Mouse (Mus musculus) small intestine, adult 2 months (tissue): Measurements from ENCODE around the gene Bfsp2. TPM values are rescaled to one million over a fixed set of nuclear protein-coding genes. Genes with fewer than 3 reads are reported as not detected.

ENCODE experiments used
- H3K27ac ChIP-seq: fragments of 200-500 bp; 2 replicates; pipeline ENCODE4 v1.5.1; 2012; ENCODE audit warnings: low read depth, low read length, control low read depth, inconsistent platforms; ENCODE audit not compliant: insufficient read depth
- H3K27me3 ChIP-seq: fragments of 200-500 bp; 2 replicates; pipeline ENCODE4 v1.6.1; 2012; ENCODE audit warnings: mild to moderate bottlenecking, moderate library complexity, low read length, inconsistent platforms; ENCODE audit not compliant: control insufficient read depth, insufficient read depth
- H3K36me3 ChIP-seq: fragments of 200-500 bp; 2 replicates; pipeline ENCODE4 v1.6.1; 2012; ENCODE audit warnings: mild to moderate bottlenecking, low read length, control low read depth, inconsistent platforms; ENCODE audit not compliant: control insufficient read depth, insufficient read depth
- H3K4me1 ChIP-seq: fragments of 200-500 bp; 2 replicates; pipeline ENCODE4 v1.6.1; 2012; ENCODE audit warnings: low read length, inconsistent platforms, mixed read lengths; ENCODE audit not compliant: control insufficient read depth, insufficient read depth, insufficient read length
- H3K4me3 ChIP-seq: fragments of 200-500 bp; 2 replicates; pipeline ENCODE4 v1.5.1; 2012; ENCODE audit warnings: low read depth, mild to moderate bottlenecking, control low read depth, inconsistent platforms, low read length, moderate library complexity
- CTCF ChIP-seq: fragments of 200-500 bp; IDR thresholded peaks from 2 replicates; pipeline ENCODE4 v1.5.1; 2012; ENCODE audit warnings: low read depth, mild to moderate bottlenecking, control low read depth, inconsistent platforms, low read length, moderate library complexity, mixed read lengths; ENCODE audit not compliant: insufficient replicate concordance, insufficient read length; ENCODE audit errors: extremely low read depth
- POLR2A ChIP-seq: fragments of 200-500 bp; IDR thresholded peaks from 2 replicates; pipeline ENCODE4 v1.6.1; 2012; ENCODE audit warnings: low read depth, mild to moderate bottlenecking, control low read depth, inconsistent platforms, low read length, moderate library complexity
- WGBS: fragments of 180-500 bp; shearing (Covaris S2); methylation state at CpG from one replicate; pipeline ENCODE4 v1.1.7; 2018; 5-methylcytosine and 5-hydroxymethylcytosine counted together
- polyA plus RNA-seq: library from polyadenylated mRNA; depleted of rRNA; stranded (reverse); fragments of >200 nt; gene quantifications from 2 replicates; pipeline ENCODE4 v1.2.3, GENCODE M21; 2012

The Bfsp2 gene
- polyA plus RNA-seq, 1 experiment, result 1.1 TPM

GRCm38 (mm10) chr9:103498699-103499098, 18.5 kb upstream of the Bfsp2 start:
- Histone ChIP-seq H3K4me1 (no peaks in the 10 kb centered on the region; the same call in 1 of the 2 replicates), H3K36me3 (no peaks in the 10 kb centered on the region), H3K27me3 (no peaks in the 10 kb centered on the region), H3K4me3 (no peak overlapping the region), H3K27ac (no peak overlapping the region)
- WGBS, result 59% methylated on average over 8 of the region's 8 CpGs
- TF ChIP-seq POLR2A, result no peak
- TF ChIP-seq CTCF, result no peak

GRCm38 (mm10) chr9:103495391-103495790, 15.2 kb upstream of the Bfsp2 start:
- no peaks in the 10 kb centered on the region for H3K36me3 ChIP-seq
- 80% methylated on average over 11 of the region's 11 CpGs for WGBS
- no peak overlapping the region for H3K4me3 ChIP-seq
- no peaks in the 10 kb centered on the region for H3K4me1 ChIP-seq
- H3K27ac ChIP-seq, result no peak overlapping the region
- no peaks in the 10 kb centered on the region for H3K27me3 ChIP-seq
- no peak for TF ChIP-seq CTCF
- TF ChIP-seq POLR2A, result no peak

- Histone ChIP-seq H3K27ac (no peak overlapping the region), H3K4me3 (no peak overlapping the region), H3K36me3 (no peaks in the 10 kb centered on the region), H3K4me1 (no peaks in the 10 kb centered on the region), H3K27me3 (no peaks in the 10 kb centered on the region)
- TF ChIP-seq POLR2A, result no peak
- peak; percentile 66 for TF ChIP-seq CTCF
- WGBS, result 26% methylated on average over 7 of the region's 7 CpGs
Observed at GRCm38 (mm10) chr9:103494346-103495020, 14.3 kb upstream of the Bfsp2 start.

GRCm38 (mm10) chr9:103491985-103492384, 11.8 kb upstream of the Bfsp2 start:
- no peak for TF ChIP-seq POLR2A
- no peak for TF ChIP-seq CTCF
- no peaks in the 10 kb centered on the region for H3K36me3 ChIP-seq
- 70% methylated on average over 8 of the region's 8 CpGs for WGBS

GRCm38 (mm10) chr9:103490439-103490838, 10.2 kb upstream of the Bfsp2 start:
- Histone ChIP-seq H3K27ac (no peak overlapping the region), H3K36me3 (no peaks in the 10 kb centered on the region), H3K4me1 (no peaks in the 10 kb centered on the region), H3K27me3 (no peaks in the 10 kb centered on the region), H3K4me3 (no peak overlapping the region)
- no peak for TF ChIP-seq POLR2A
- TF ChIP-seq CTCF, result peak; percentile 91; the same call in 1 of the 2 replicates
- 22% methylated on average over 2 of the region's 2 CpGs for WGBS

More at GRCm38 (mm10) chr9:103491985-103492384, 11.8 kb upstream of the Bfsp2 start:
- Histone ChIP-seq H3K4me1 (no peaks in the 10 kb centered on the region), H3K27me3 (no peaks in the 10 kb centered on the region), H3K4me3 (no peak overlapping the region), H3K27ac (no peak overlapping the region)

- WGBS, result 65% methylated on average over 4 of the region's 4 CpGs
- no peak for TF ChIP-seq POLR2A
- TF ChIP-seq CTCF, result no peak
- Histone ChIP-seq H3K36me3 (no peaks in the 10 kb centered on the region), H3K4me3 (no peak overlapping the region), H3K27ac (no peak overlapping the region), H3K27me3 (no peaks in the 10 kb centered on the region), H3K4me1 (no peaks in the 10 kb centered on the region)
Observed at GRCm38 (mm10) chr9:103489883-103490282, 9.7 kb upstream of the Bfsp2 start.

- TF ChIP-seq POLR2A (no peak), CTCF (no peak)
- 51% methylated on average over 7 of the region's 7 CpGs for WGBS
- H3K4me3 ChIP-seq, result no peak overlapping the region
- H3K36me3 ChIP-seq, result no peaks in the 10 kb centered on the region
- no peaks in the 10 kb centered on the region for H3K27me3 ChIP-seq
- H3K4me1 ChIP-seq, result no peaks in the 10 kb centered on the region
- H3K27ac ChIP-seq, result no peak overlapping the region
Observed at GRCm38 (mm10) chr9:103489096-103489495, 8.9 kb upstream of the Bfsp2 start.

GRCm38 (mm10) chr9:103486262-103486661, 6.0 kb upstream of the Bfsp2 start:
- 77% methylated on average over 6 of the region's 6 CpGs for WGBS
- H3K27me3 ChIP-seq, result no peaks in the 10 kb centered on the region
- H3K27ac ChIP-seq, result no peak overlapping the region
- H3K36me3 ChIP-seq, result no peaks in the 10 kb centered on the region
- no peak overlapping the region for H3K4me3 ChIP-seq
- TF ChIP-seq POLR2A, result no peak
- H3K4me1 ChIP-seq, result no peaks in the 10 kb centered on the region
